Mouse (Mus musculus) cortical plate, adult 2 months (tissue): ENCODE results near the gene Fam3c.

ENCODE experiments used
- CTCF ChIP-seq: fragments of 200-500 bp; IDR thresholded peaks from 2 replicates; pipeline ENCODE4 v1.5.1; 2011; ENCODE audit warnings: mild to moderate bottlenecking, control low read depth, low read length; ENCODE audit not compliant: insufficient read depth; ENCODE audit errors: extremely low read depth
- POLR2A ChIP-seq: fragments of 200-500 bp; IDR thresholded peaks from 2 replicates; pipeline ENCODE4 v1.6.1; 2011; ENCODE audit warnings: mild to moderate bottlenecking, low read length, control low read depth; ENCODE audit not compliant: insufficient read depth; ENCODE audit errors: extremely low read depth

DNA sequence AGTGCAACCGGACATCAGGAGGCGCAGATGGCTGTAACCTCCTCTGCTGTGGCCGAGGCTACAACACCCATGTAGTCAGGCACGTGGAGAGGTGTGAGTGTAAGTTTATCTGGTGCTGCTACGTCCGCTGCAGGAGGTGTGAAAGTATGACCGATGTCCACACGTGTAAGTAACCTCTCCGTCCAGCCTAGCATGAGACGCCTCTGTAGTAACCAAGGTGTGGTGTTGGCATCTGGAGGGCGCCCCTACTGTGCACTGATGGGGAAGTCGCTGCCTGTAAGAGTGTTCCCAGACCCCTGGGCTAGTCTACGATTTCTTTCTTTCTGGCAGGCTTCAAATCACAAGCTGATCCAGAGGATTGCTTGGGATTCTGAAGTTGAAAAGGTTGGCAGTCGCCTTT, 58.0 kb downstream of the Fam3c start:
- TF ChIP-seq POLR2A (no peak), CTCF (no peak)
